Mouse (Mus musculus) ES-E14 (cell line): Measurements from ENCODE around the gene Itih5.

Source experiments
- CHD2 ChIP-seq: IDR thresholded peaks from 2 replicates; pipeline ENCODE4 v1.6.1; 2014; ENCODE audit warnings: mild to moderate bottlenecking, low read depth, low read length, inconsistent platforms
- MAFK ChIP-seq: IDR thresholded peaks from 2 replicates; pipeline ENCODE4 v1.6.1; 2014; ENCODE audit warnings: mild to moderate bottlenecking, low read depth, low read length, inconsistent platforms; ENCODE audit not compliant: insufficient read depth

DNA sequence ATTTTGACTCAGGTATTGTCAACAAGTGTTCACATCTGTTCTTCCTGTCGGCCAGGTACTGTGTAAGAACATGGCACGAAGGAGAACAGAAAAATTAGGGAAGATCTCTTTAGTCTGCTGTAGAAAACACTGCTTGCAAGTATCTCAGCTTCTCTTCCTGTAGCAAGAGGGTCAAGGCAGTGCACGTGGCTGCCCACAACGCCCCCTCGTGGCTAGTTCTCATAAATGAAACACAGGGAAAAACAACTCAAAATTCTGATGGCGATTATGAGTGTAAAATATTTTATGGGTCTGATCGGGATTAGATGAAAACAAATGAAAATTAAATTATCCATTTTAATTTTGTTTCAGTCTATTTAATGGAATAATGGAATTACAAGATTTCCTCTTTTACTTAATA is 146.9 kb downstream of the Itih5 start:
- TF ChIP-seq CHD2 = no peak
- TF ChIP-seq MAFK = no peak
